Mouse (Mus musculus): ENCODE results near the gene C2cd4c.

GRCm38 (mm10) chr10:79623950-79624349 is 10.1 kb upstream of the C2cd4c start:
- TF ChIP-seq BHLHE40 (IDR thresholded peaks at IDR 0.05; ENCODE audit: borderline replicate concordance, low read depth, low read length) (no peak), GABPA (IDR thresholded peaks at IDR 0.05; ENCODE audit: low read depth, low read length) (no peak), POLR2A (IDR thresholded peaks at IDR 0.05; ENCODE audit: control insufficient read depth in 1 of 2, insufficient read depth in 1 of 2, low read depth in 1 of 2, low read length in 2 of 2, poor library complexity in 1 of 2) (no peak), ELF1 (IDR thresholded peaks at IDR 0.05; ENCODE audit: low read depth, low read length) (no peak), ZNF384 (IDR thresholded peaks at IDR 0.05; ENCODE audit: low read depth, low read length) (no peak), ZKSCAN1 (IDR thresholded peaks at IDR 0.05; ENCODE audit: low read depth, low read length) (no peak)
